In genomic region chr2:35322404-35323164, GRCm38 (mm10) we compare ENCODE assay signal across 9 mouse cellular contexts. TPM values are rescaled to one million over a fixed set of nuclear protein-coding genes. Genes with fewer than 3 reads are reported as not detected.
DNase-seq lines count a peak whose midpoint lies in the region; ATAC-seq and TF ChIP-seq lines count a peak whose summit lies in the region.
"Had no signal": no experiment of that assay in that cellular context is flagged by ENCODE, and none has a peak within 500 bp of the region (broad histone marks: within the 10 kb centered on the region; RNA-seq: fewer than 3 reads in every experiment).

No protein-coding gene starts in this region.

- no peak overlapping the region for H3K4me3 ChIP-seq in embryonic facial prominence, embryonic 15.5 days (replicated peaks)
- H3K4me3 ChIP-seq in intestine, postnatal 0 days (ENCODE audit: low read depth, low read length) = no peak overlapping the region

- ATAC-seq in embryonic facial prominence, embryonic 15.5 days (ENCODE audit: insufficient number of reproducible peaks, low FRiP score, low TSS enrichment, low read depth) = peak; percentile 70
- ATAC-seq in intestine, postnatal 0 days = peak; percentile 70; the same call in 1 of the 2 replicates
- no peak for ATAC-seq in granulocyte monocyte progenitor cell, adult 5-6 weeks (replicated peaks; ENCODE audit: poor library complexity, severe bottlenecking)

- peaks cover 16% of the 10 kb centered on the region for H3K4me1 ChIP-seq in embryonic facial prominence, embryonic 15.5 days
- no peaks in the 10 kb centered on the region for H3K4me1 ChIP-seq in intestine, postnatal 0 days (replicated peaks; ENCODE audit: control insufficient read depth, insufficient read depth, low read length)

- no peaks in the 10 kb centered on the region for H3K27me3 ChIP-seq in embryonic facial prominence, embryonic 15.5 days
- no peaks in the 10 kb centered on the region for H3K27me3 ChIP-seq in intestine, postnatal 0 days (replicated peaks; ENCODE audit: control insufficient read depth, insufficient read depth, low read length)

- no peak for TF ChIP-seq CTCF in intestine, postnatal 0 days (IDR thresholded peaks at IDR 0.05; ENCODE audit: low read depth)

- no peak overlapping the region for H3K9ac ChIP-seq in embryonic facial prominence, embryonic 15.5 days
- no peak overlapping the region for H3K9ac ChIP-seq in intestine, postnatal 0 days (ENCODE audit: low read depth, low read length)

- no peak overlapping the region for H3K4me2 ChIP-seq in embryonic facial prominence, embryonic 15.5 days (replicated peaks)
- H3K4me2 ChIP-seq in intestine, postnatal 0 days (replicated peaks; ENCODE audit: low read depth) = no peak overlapping the region

- peak; percentile 6 for DNase-seq in layer of hippocampus, adult 9-11 months
- DNase-seq in layer of hippocampus, adult 11-12 months (ENCODE audit: low spot score) = no peak
- peak; percentile 57 for DNase-seq in c-Kit-positive CD71-positive TER-119-positive erythroid progenitor cells, embryonic 14.5 days (ENCODE audit: low spot score)
- peak; percentile 46 for DNase-seq in ovary, postnatal 14 days (ENCODE audit: low spot score)

- no peaks in the 10 kb centered on the region; the same call in 1 of the 2 replicates for H3K36me3 ChIP-seq in embryonic facial prominence, embryonic 15.5 days
- peaks cover 44% of the 10 kb centered on the region for H3K36me3 ChIP-seq in intestine, postnatal 0 days (ENCODE audit: control insufficient read depth, insufficient read depth)

- no peaks in the 10 kb centered on the region for H3K9me3 ChIP-seq in embryonic facial prominence, embryonic 15.5 days (replicated peaks)
- no peaks in the 10 kb centered on the region for H3K9me3 ChIP-seq in intestine, postnatal 0 days (ENCODE audit: control insufficient read depth)

- 49% methylated on average over 10 of the region's 10 CpGs for WGBS in embryonic facial prominence, embryonic 15.5 days
- 61% methylated on average over 10 of the region's 10 CpGs for WGBS in intestine, postnatal 0 days

- H3K27ac ChIP-seq in embryonic facial prominence, embryonic 15.5 days (replicated peaks) = 0 out of 2 replicates have a peak overlapping the region, but pooled peaks have one; percentile 28
- no peak overlapping the region for H3K27ac ChIP-seq in intestine, postnatal 0 days (ENCODE audit: low read depth, low read length)
- H3K27ac ChIP-seq: kidney, postnatal 0 days had no signal

RNA-seq across cellular contexts. Expression of gene Stom, which starts 14.2 kb away (rescaled TPM):
- polyA plus RNA-seq in embryonic facial prominence, embryonic 15.5 days (2015; fragmentation: Nextera tagmentation; extraction: Ambion mirVana) = 32.1 and 37.3 TPM in 2 replicates
- polyA plus RNA-seq in intestine, postnatal 0 days (2015; fragmentation: Nextera tagmentation; extraction: Ambion mirVana) = 39.9 and 45.6 TPM in 2 replicates
- 99.4 and 102 TPM in 2 replicates for total RNA-seq in granulocyte monocyte progenitor cell, adult 5-6 weeks (2014; fragmentation: Nextera tagmentation)
- total RNA-seq in granulocyte monocyte progenitor cell, adult 5-6 weeks (2017) = 147 and 151 TPM in 2 replicates

RNA-seq across cellular contexts. Expression of gene 4930568D16Rik, which starts 44.9 kb away (rescaled TPM):
- not detected in 2 replicates for polyA plus RNA-seq in embryonic facial prominence, embryonic 15.5 days (2015; fragmentation: Nextera tagmentation; extraction: Ambion mirVana)
- polyA plus RNA-seq in intestine, postnatal 0 days (2015; fragmentation: Nextera tagmentation; extraction: Ambion mirVana) = not detected in 2 replicates
- total RNA-seq in granulocyte monocyte progenitor cell, adult 5-6 weeks (2014; fragmentation: Nextera tagmentation) = not detected in 2 replicates
- total RNA-seq in granulocyte monocyte progenitor cell, adult 5-6 weeks (2017) = not detected in 2 replicates
- total RNA-seq: neutrophil, adult 5-6 weeks had no signal
- polyA plus RNA-seq: kidney, postnatal 0 days had no signal
